Mouse (Mus musculus) brain, embryonic 18.5 days (tissue): ENCODE data around the gene Cmtr1.

ENCODE experiments used
- DNase-seq: peaks from one replicate; pipeline ENCODE4 v3.0.0-alpha.2; 2012; ENCODE audit warnings: low read depth, low spot score

Gene Cmtr1

GRCm38 (mm10) chr17:29669030-29669429, 8.6 kb downstream of the Cmtr1 start:
- no peak for DNase-seq

- no peak for DNase-seq
Measured at GRCm38 (mm10) chr17:29669936-29670335, 9.5 kb downstream of the Cmtr1 start.

- no peak for DNase-seq
Measured at GRCm38 (mm10) chr17:29671021-29671420, 10.6 kb downstream of the Cmtr1 start.

GRCm38 (mm10) chr17:29673325-29673724, 12.9 kb downstream of the Cmtr1 start:
- DNase-seq, result no peak

GRCm38 (mm10) chr17:29678526-29678925, 18.1 kb downstream of the Cmtr1 start:
- DNase-seq, result no peak

GRCm38 (mm10) chr17:29679038-29679767, 18.8 kb downstream of the Cmtr1 start:
- DNase-seq, result no peak

- no peak for DNase-seq
Measured at GRCm38 (mm10) chr17:29680174-29680573, 19.8 kb downstream of the Cmtr1 start.

GRCm38 (mm10) chr17:29680921-29681320, 20.5 kb downstream of the Cmtr1 start:
- DNase-seq, result no peak

GRCm38 (mm10) chr17:29681669-29682068, 21.3 kb downstream of the Cmtr1 start:
- no peak for DNase-seq

GRCm38 (mm10) chr17:29682261-29682660, 21.9 kb downstream of the Cmtr1 start:
- DNase-seq, result no peak

GRCm38 (mm10) chr17:29683127-29683526, 22.7 kb downstream of the Cmtr1 start:
- DNase-seq, result no peak

GRCm38 (mm10) chr17:29684275-29684674, 23.9 kb downstream of the Cmtr1 start:
- DNase-seq, result no peak

GRCm38 (mm10) chr17:29686771-29687170, 26.4 kb downstream of the Cmtr1 start:
- no peak for DNase-seq

- no peak for DNase-seq
Measured at GRCm38 (mm10) chr17:29687373-29687772, 27.0 kb downstream of the Cmtr1 start.

GRCm38 (mm10) chr17:29688610-29689009, 28.2 kb downstream of the Cmtr1 start:
- DNase-seq, result no peak

- no peak for DNase-seq
Measured at GRCm38 (mm10) chr17:29690257-29690656, 29.9 kb downstream of the Cmtr1 start.

GRCm38 (mm10) chr17:29692827-29693226, 32.4 kb downstream of the Cmtr1 start:
- no peak for DNase-seq

- DNase-seq, result no peak
Measured at GRCm38 (mm10) chr17:29693571-29693970, 33.2 kb downstream of the Cmtr1 start.

GRCm38 (mm10) chr17:29694516-29694915, 34.1 kb downstream of the Cmtr1 start:
- no peak for DNase-seq

GRCm38 (mm10) chr17:29696940-29697339, 36.5 kb downstream of the Cmtr1 start:
- DNase-seq, result no peak

GRCm38 (mm10) chr17:29698421-29698820, 38.0 kb downstream of the Cmtr1 start:
- no peak for DNase-seq

GRCm38 (mm10) chr17:29700573-29700972, 40.2 kb downstream of the Cmtr1 start:
- no peak for DNase-seq

- no peak for DNase-seq
Measured at GRCm38 (mm10) chr17:29702938-29703710, 42.7 kb downstream of the Cmtr1 start.
